Mouse (Mus musculus): ENCODE data around the gene Cbx2. TPM values are rescaled to one million over a fixed set of nuclear protein-coding genes. Genes with fewer than 3 reads are reported as not detected.
A peak's percentile ranks its signal among the peaks of the same experiment; 100 is the strongest.

The Cbx2 gene
- polyA plus RNA-seq, 1 experiment from 2014 or later = 110 TPM

- peak overlapping the region; percentile 55; the same call in 1 of the 2 replicates for H3K27ac ChIP-seq (replicated peaks)
- H3K4me1 ChIP-seq = peaks cover 64% of the 10 kb centered on the region
- H3K4me3 ChIP-seq = peak overlapping the region; percentile 71
- peaks cover 100% of the 10 kb centered on the region for H3K27me3 ChIP-seq (ENCODE audit: low read depth, poor library complexity, severe bottlenecking)
- H3K36me3 ChIP-seq = no peaks in the 10 kb centered on the region
- WGBS = 2% methylated on average over 58 of the region's 58 CpGs
- H3K9me3 ChIP-seq (replicated peaks) = no peaks in the 10 kb centered on the region
- peak; percentile 52 for DNase-seq (ENCODE audit: low spot score)
Observed at GRCm38 (mm10) chr11:119058041-119058995, 35.6 kb downstream of the Cbx2 start.

- WGBS = 5% methylated on average over 3 of the region's 3 CpGs
- no peaks in the 10 kb centered on the region for H3K36me3 ChIP-seq
- no peak overlapping the region for H3K4me3 ChIP-seq
- no peak overlapping the region for H3K27ac ChIP-seq (replicated peaks)
- H3K9me3 ChIP-seq (replicated peaks) = no peaks in the 10 kb centered on the region
- H3K27me3 ChIP-seq (ENCODE audit: low read depth, poor library complexity, severe bottlenecking) = peaks cover 100% of the 10 kb centered on the region
- DNase-seq (ENCODE audit: low spot score) = no peak
- peaks cover 55% of the 10 kb centered on the region for H3K4me1 ChIP-seq
Observed at GRCm38 (mm10) chr11:119059256-119059655, 36.5 kb downstream of the Cbx2 start.

GRCm38 (mm10) chr11:119066841-119067240 is 44.1 kb downstream of the Cbx2 start:
- Histone ChIP-seq H3K9me3 (replicated peaks) (no peaks in the 10 kb centered on the region; the same call in 1 of the 2 replicates), H3K27ac (replicated peaks) (no peak overlapping the region), H3K36me3 (no peaks in the 10 kb centered on the region), H3K4me1 (peaks cover 7% of the 10 kb centered on the region), H3K4me3 (no peak overlapping the region), H3K27me3 (ENCODE audit: low read depth, poor library complexity, severe bottlenecking) (peaks cover 78% of the 10 kb centered on the region)
- DNase-seq (ENCODE audit: low spot score) = no peak
- 76% methylated on average over 8 of the region's 8 CpGs for WGBS

- 87% methylated on average over 7 of the region's 7 CpGs for WGBS
- Histone ChIP-seq H3K27ac (replicated peaks) (no peak overlapping the region), H3K36me3 (no peaks in the 10 kb centered on the region), H3K27me3 (ENCODE audit: low read depth, poor library complexity, severe bottlenecking) (peaks cover 77% of the 10 kb centered on the region), H3K4me1 (no peaks in the 10 kb centered on the region), H3K4me3 (no peak overlapping the region), H3K9me3 (replicated peaks) (no peaks in the 10 kb centered on the region; the same call in 1 of the 2 replicates)
- no peak for DNase-seq (ENCODE audit: low spot score)
Observed at GRCm38 (mm10) chr11:119072239-119072638, 49.5 kb downstream of the Cbx2 start.

GRCm38 (mm10) chr11:119072986-119073385 is 50.2 kb downstream of the Cbx2 start:
- no peak for DNase-seq (ENCODE audit: low spot score)
- peaks cover 81% of the 10 kb centered on the region for H3K27me3 ChIP-seq (ENCODE audit: low read depth, poor library complexity, severe bottlenecking)

GRCm38 (mm10) chr11:119073876-119074433 is 51.2 kb downstream of the Cbx2 start:
- H3K27ac ChIP-seq (replicated peaks) = no peak overlapping the region
- H3K27me3 ChIP-seq (ENCODE audit: low read depth, poor library complexity, severe bottlenecking) = peaks cover 85% of the 10 kb centered on the region
- H3K9me3 ChIP-seq (replicated peaks) = no peaks in the 10 kb centered on the region; the same call in 1 of the 2 replicates
- no peak for DNase-seq (ENCODE audit: low spot score)
- WGBS = 79% methylated on average over 6 of the region's 6 CpGs
- no peak overlapping the region for H3K4me3 ChIP-seq
- H3K4me1 ChIP-seq = peaks cover 14% of the 10 kb centered on the region
- 0 out of 2 replicates have a peak, but pooled peaks cover 5% of the 10 kb centered on the region for H3K36me3 ChIP-seq

More at GRCm38 (mm10) chr11:119072986-119073385, 50.2 kb downstream of the Cbx2 start:
- H3K9me3 ChIP-seq (replicated peaks) = no peaks in the 10 kb centered on the region; the same call in 1 of the 2 replicates
- WGBS = 78% methylated on average over 6 of the region's 6 CpGs
- H3K4me3 ChIP-seq = no peak overlapping the region
- H3K27ac ChIP-seq (replicated peaks) = 0 out of 2 replicates have a peak overlapping the region, but pooled peaks have one; percentile 7
- 0 out of 2 replicates have a peak, but pooled peaks cover 4% of the 10 kb centered on the region for H3K36me3 ChIP-seq
- peaks cover 4% of the 10 kb centered on the region for H3K4me1 ChIP-seq

GRCm38 (mm10) chr11:119075805-119076204 is 53.0 kb downstream of the Cbx2 start:
- no peak for DNase-seq (ENCODE audit: low spot score)
- 92% methylated on average over 5 of the region's 5 CpGs for WGBS
- Histone ChIP-seq H3K36me3 (peaks cover 6% of the 10 kb centered on the region), H3K27ac (replicated peaks) (no peak overlapping the region), H3K4me1 (peaks cover 30% of the 10 kb centered on the region), H3K9me3 (replicated peaks) (no peaks in the 10 kb centered on the region), H3K27me3 (ENCODE audit: low read depth, poor library complexity, severe bottlenecking) (peaks cover 98% of the 10 kb centered on the region), H3K4me3 (no peak overlapping the region)

GRCm38 (mm10) chr11:119077755-119078154 is 55.0 kb downstream of the Cbx2 start:
- Histone ChIP-seq H3K27ac (replicated peaks) (no peak overlapping the region), H3K4me3 (no peak overlapping the region), H3K27me3 (ENCODE audit: low read depth, poor library complexity, severe bottlenecking) (peaks cover 98% of the 10 kb centered on the region), H3K9me3 (replicated peaks) (no peaks in the 10 kb centered on the region), H3K4me1 (peaks cover 49% of the 10 kb centered on the region), H3K36me3 (peaks cover 20% of the 10 kb centered on the region)
- 80% methylated on average over 4 of the region's 4 CpGs for WGBS
- no peak for DNase-seq (ENCODE audit: low spot score)

- Histone ChIP-seq H3K4me3 (peak overlapping the region; percentile 40), H3K9me3 (replicated peaks) (no peaks in the 10 kb centered on the region), H3K36me3 (peaks cover 20% of the 10 kb centered on the region), H3K27me3 (ENCODE audit: low read depth, poor library complexity, severe bottlenecking) (peaks cover 98% of the 10 kb centered on the region), H3K27ac (replicated peaks) (peak overlapping the region; percentile 77), H3K4me1 (peaks cover 60% of the 10 kb centered on the region)
- peak; percentile 64 for DNase-seq (ENCODE audit: low spot score)
- 1% methylated on average over 27 of the region's 27 CpGs for WGBS
Observed at GRCm38 (mm10) chr11:119078691-119079444, 56.1 kb downstream of the Cbx2 start.

- 14% methylated on average over 7 of the region's 7 CpGs for WGBS
- peaks cover 98% of the 10 kb centered on the region for H3K27me3 ChIP-seq (ENCODE audit: low read depth, poor library complexity, severe bottlenecking)
- H3K27ac ChIP-seq (replicated peaks) = peak overlapping the region; percentile 77
Observed at GRCm38 (mm10) chr11:119079445-119079837, 56.7 kb downstream of the Cbx2 start.

GRCm38 (mm10) chr11:119080461-119081147 is 57.8 kb downstream of the Cbx2 start:
- peaks cover 77% of the 10 kb centered on the region for H3K4me1 ChIP-seq
- H3K4me3 ChIP-seq = peak overlapping the region; percentile 36
- 7% methylated on average over 33 of the region's 33 CpGs for WGBS
- H3K36me3 ChIP-seq = peaks cover 20% of the 10 kb centered on the region
- DNase-seq (ENCODE audit: low spot score) = peak; percentile 38
- no peak overlapping the region; the same call in 1 of the 2 replicates for H3K27ac ChIP-seq (replicated peaks)
- H3K9me3 ChIP-seq (replicated peaks) = no peaks in the 10 kb centered on the region
- H3K27me3 ChIP-seq (ENCODE audit: low read depth, poor library complexity, severe bottlenecking) = peaks cover 91% of the 10 kb centered on the region

More at GRCm38 (mm10) chr11:119079445-119079837, 56.7 kb downstream of the Cbx2 start:
- DNase-seq (ENCODE audit: low spot score) = no peak
- H3K4me3 ChIP-seq = peak overlapping the region; percentile 40
- H3K36me3 ChIP-seq = peaks cover 20% of the 10 kb centered on the region
- H3K9me3 ChIP-seq (replicated peaks) = no peaks in the 10 kb centered on the region
- peaks cover 66% of the 10 kb centered on the region for H3K4me1 ChIP-seq

All from midbrain, embryonic 10.5 days (tissue).